Mouse (Mus musculus) C2C12 (cell line): ENCODE measurements around the gene Kcnma1. TPM values are rescaled to one million over a fixed set of nuclear protein-coding genes. Genes with fewer than 3 reads are reported as not detected.
A peak's percentile ranks its signal among the peaks of the same experiment; 100 is the strongest.

ENCODE experiments used
- H3K27me3 ChIP-seq: one replicate; pipeline ENCODE4 v1.6.1; 2011; ENCODE audit not compliant: control insufficient read depth, insufficient read depth, insufficient read length
- H3K36me3 ChIP-seq: one replicate; pipeline ENCODE4 v1.6.1; 2011; ENCODE audit not compliant: control insufficient read depth, insufficient read depth
- H3K4me3 ChIP-seq: one replicate; pipeline ENCODE4 v1.5.1; 2011; ENCODE audit warnings: mild to moderate bottlenecking, control low read depth; ENCODE audit not compliant: poor library complexity, insufficient read depth, severe bottlenecking
- H3K79me2 ChIP-seq: one replicate; pipeline ENCODE4 v1.6.1; 2011; ENCODE audit not compliant: control insufficient read depth, insufficient read depth
- H3K79me3 ChIP-seq: one replicate; pipeline ENCODE4 v1.6.1; 2011; ENCODE audit warnings: low read depth, control low read depth
- H3ac ChIP-seq: one replicate; pipeline ENCODE3; 2011; ENCODE audit warnings: low read depth; ENCODE audit not compliant: control insufficient read depth, insufficient read length
- CEBPB ChIP-seq: IDR thresholded peaks from one replicate; pipeline ENCODE4 v1.6.1; 2011; ENCODE audit warnings: low read depth, mild to moderate bottlenecking, control low read depth, moderate library complexity
- CTCF ChIP-seq: IDR thresholded peaks from one replicate; pipeline ENCODE4 v1.5.1; 2011; ENCODE audit not compliant: control insufficient read depth, insufficient read depth, insufficient read length
- FOSL1 ChIP-seq: IDR thresholded peaks from one replicate; pipeline ENCODE4 v1.8.0; 2011; ENCODE audit warnings: mild to moderate bottlenecking, low read length; ENCODE audit not compliant: poor library complexity, insufficient read depth, severe bottlenecking
- MAX ChIP-seq: IDR thresholded peaks from one replicate; pipeline ENCODE4 v1.6.1; 2011; ENCODE audit warnings: mild to moderate bottlenecking, control low read depth
- MYOD1 ChIP-seq: IDR thresholded peaks from one replicate; pipeline ENCODE4 v1.6.1; 2011; ENCODE audit warnings: low read depth; ENCODE audit not compliant: control insufficient read depth, insufficient read length
- MYOG ChIP-seq: IDR thresholded peaks from one replicate; pipeline ENCODE4 v1.6.1; 2011; ENCODE audit not compliant: control insufficient read depth, insufficient read length; ENCODE audit errors: extremely low read depth
- USF1 ChIP-seq: IDR thresholded peaks from one replicate; pipeline ENCODE4 v1.6.1; 2011; ENCODE audit warnings: low read depth, mild to moderate bottlenecking, control low read depth, moderate library complexity
- polyA plus RNA-seq: library from polyadenylated mRNA; unstranded; fragments of >200 nt; fragmentation: generic; extraction: Trizol; gene quantifications from one replicate; pipeline ENCODE4 v1.2.1, GENCODE M21; 2012; ENCODE audit warnings: missing spikeins

The Kcnma1 gene
- polyA plus RNA-seq, 1 experiment = not detected

DNA sequence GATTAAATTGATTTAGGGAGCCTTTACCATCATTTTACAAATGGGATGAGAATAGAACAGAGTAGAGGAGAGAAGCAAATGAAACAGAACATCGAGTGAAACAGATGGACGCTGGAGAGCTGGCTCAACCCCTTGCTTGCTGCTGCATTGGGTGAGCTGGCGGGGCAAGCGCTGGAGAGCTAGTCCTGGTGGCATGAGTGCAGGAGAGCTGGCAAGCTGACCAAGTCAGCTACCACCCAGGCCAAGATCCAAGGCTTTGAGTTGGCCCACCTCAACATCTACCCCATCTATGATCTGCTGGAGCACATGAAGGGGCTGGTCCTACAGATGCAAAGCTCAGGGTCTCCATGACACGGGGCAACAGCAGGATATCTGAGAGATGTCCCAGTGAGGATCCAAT lies 301.4 kb downstream of the Kcnma1 start:
- TF ChIP-seq CTCF (no peak), MAX (no peak), FOSL1 (no peak), USF1 (no peak), MYOD1 (no peak), MYOG (no peak), CEBPB (no peak)
- peaks cover 3% of the 10 kb centered on the region for H3K27me3 ChIP-seq

DNA sequence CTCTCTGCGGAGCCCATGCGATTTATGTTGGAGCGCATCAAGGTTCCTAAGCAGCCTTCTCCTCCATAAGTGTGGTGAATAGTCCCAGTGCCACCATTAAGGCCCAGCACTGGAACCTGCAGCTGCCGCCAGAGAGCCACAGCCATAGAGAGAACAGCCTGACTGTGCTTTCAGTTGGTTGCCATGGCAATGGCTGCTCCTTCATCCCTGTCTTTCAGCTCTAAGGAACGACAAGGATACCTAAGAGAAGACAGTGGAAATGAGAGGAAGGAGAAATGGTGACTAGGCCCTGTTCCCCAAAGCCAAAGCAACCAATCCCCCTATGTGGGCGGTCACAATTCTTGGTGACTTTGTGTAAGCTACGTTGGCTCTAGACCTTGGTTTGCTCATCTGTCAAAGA lies 303.3 kb downstream of the Kcnma1 start:
- no peaks in the 10 kb centered on the region for H3K79me2 ChIP-seq
- no peak overlapping the region for H3ac ChIP-seq
- H3K36me3 ChIP-seq = no peaks in the 10 kb centered on the region
- TF ChIP-seq MAX = no peak
- TF ChIP-seq CTCF = no peak
- TF ChIP-seq CEBPB = no peak
- no peak for TF ChIP-seq USF1
- TF ChIP-seq MYOD1 = no peak
- no peak for TF ChIP-seq FOSL1
- TF ChIP-seq MYOG = no peak
- H3K27me3 ChIP-seq = peaks cover 3% of the 10 kb centered on the region
- no peak overlapping the region for H3K4me3 ChIP-seq
- H3K79me3 ChIP-seq = no peaks in the 10 kb centered on the region

More for the DNA sequence above, 301.4 kb downstream of the Kcnma1 start:
- no peaks in the 10 kb centered on the region for H3K79me2 ChIP-seq
- no peaks in the 10 kb centered on the region for H3K36me3 ChIP-seq
- H3K79me3 ChIP-seq = no peaks in the 10 kb centered on the region
- no peak overlapping the region for H3ac ChIP-seq
- no peak overlapping the region for H3K4me3 ChIP-seq

DNA sequence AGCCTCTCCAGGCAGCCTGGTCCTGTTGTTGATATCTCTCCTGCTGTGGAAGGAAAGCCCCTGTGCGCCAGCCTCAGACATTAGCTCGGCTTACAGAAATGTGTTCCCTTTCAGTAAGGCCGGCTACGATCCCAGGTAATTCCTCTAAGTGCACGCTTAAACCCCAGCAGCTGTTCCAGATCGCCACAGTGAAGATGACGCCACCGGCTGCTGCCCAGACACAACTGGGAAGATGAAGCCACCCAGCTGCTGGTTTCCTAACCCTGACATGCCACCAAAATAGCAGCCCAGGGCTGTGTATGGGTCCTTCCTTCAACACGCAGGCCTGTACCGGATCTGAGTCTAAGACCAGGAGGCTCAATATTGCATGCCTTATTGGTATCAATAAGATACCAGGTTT lies 307.5 kb downstream of the Kcnma1 start:
- Histone ChIP-seq H3K79me2 (no peaks in the 10 kb centered on the region), H3K36me3 (no peaks in the 10 kb centered on the region), H3K4me3 (no peak overlapping the region), H3ac (no peak overlapping the region), H3K79me3 (no peaks in the 10 kb centered on the region), H3K27me3 (peaks cover 3% of the 10 kb centered on the region)
- TF ChIP-seq MAX = no peak
- TF ChIP-seq USF1 = no peak
- no peak for TF ChIP-seq FOSL1
- TF ChIP-seq MYOD1 = peak; percentile 8
- TF ChIP-seq CTCF = no peak
- TF ChIP-seq MYOG = no peak
- no peak for TF ChIP-seq CEBPB

DNA sequence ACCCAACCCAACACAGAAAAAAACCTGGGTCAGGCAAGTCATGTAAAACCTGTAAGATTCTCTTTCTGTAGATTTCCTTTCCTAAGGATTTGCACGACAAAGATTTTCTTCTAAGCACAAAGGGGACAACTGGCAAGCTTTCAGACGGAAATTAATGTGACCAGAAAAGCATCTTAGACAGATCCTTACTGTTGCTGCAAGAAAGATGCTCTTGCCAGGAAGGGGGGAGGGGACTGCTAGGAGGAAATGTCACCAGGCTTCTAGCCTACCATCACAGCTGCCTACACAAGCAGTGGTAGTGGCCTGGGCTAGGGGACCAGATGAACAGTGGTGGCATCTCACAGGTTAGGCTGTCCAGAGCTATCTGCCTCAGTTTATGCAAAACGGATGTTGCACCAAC lies 308.6 kb downstream of the Kcnma1 start:
- Histone ChIP-seq H3ac (no peak overlapping the region), H3K79me3 (no peaks in the 10 kb centered on the region), H3K27me3 (peaks cover under 1% of the 10 kb centered on the region), H3K79me2 (no peaks in the 10 kb centered on the region), H3K36me3 (no peaks in the 10 kb centered on the region), H3K4me3 (no peak overlapping the region)
- TF ChIP-seq USF1 (no peak), CTCF (no peak), MYOG (no peak), MAX (no peak), FOSL1 (no peak), MYOD1 (no peak), CEBPB (no peak)

DNA sequence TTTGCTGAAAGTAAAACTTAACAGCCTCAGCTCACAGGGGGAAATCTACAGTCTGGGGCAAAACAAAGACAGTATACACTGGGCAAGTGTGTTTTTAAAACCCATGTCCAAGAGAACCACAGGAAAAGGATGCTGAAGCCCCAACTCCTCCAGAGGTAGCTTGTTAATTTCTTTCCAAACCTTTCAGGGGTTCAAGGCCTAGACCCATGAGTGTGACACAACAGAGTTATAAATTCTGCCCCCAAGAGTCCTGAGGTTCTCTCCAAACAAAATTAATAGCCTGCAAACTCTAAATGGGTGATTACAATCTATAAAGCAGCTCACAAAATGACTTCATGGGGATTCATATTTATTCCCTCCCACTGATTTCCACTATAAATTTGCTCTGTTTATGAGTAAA lies 310.0 kb downstream of the Kcnma1 start:
- no peak overlapping the region for H3ac ChIP-seq
- no peaks in the 10 kb centered on the region for H3K27me3 ChIP-seq
- no peaks in the 10 kb centered on the region for H3K36me3 ChIP-seq
- no peaks in the 10 kb centered on the region for H3K79me3 ChIP-seq
- no peak overlapping the region for H3K4me3 ChIP-seq
- no peaks in the 10 kb centered on the region for H3K79me2 ChIP-seq
- TF ChIP-seq USF1 (no peak), MYOD1 (no peak), CEBPB (no peak), MYOG (no peak)

DNA sequence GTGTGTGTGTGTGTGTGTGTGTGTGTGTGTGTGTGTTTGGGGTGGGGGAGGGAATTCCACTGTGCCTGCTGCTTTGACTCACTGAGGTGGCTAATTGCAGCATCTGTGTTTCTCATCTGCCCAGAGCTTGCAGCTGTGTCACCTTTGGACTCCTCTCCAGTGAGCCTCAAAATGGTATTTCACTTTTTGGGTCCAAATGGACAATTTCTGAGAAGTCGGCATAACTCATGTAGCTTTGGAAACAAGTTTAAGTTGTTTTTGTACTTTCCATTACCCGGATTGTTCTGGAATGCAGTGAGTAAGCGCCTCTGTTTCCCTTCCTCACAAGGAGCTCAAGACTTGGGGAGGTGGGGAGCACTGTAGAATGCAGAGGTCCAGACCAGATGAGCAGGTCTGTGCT lies 317.9 kb downstream of the Kcnma1 start:
- Histone ChIP-seq H3K79me3 (no peaks in the 10 kb centered on the region), H3ac (no peak overlapping the region), H3K27me3 (no peaks in the 10 kb centered on the region), H3K79me2 (no peaks in the 10 kb centered on the region), H3K4me3 (no peak overlapping the region), H3K36me3 (no peaks in the 10 kb centered on the region)
- TF ChIP-seq MYOD1 (no peak), USF1 (no peak), CEBPB (no peak), FOSL1 (no peak), CTCF (no peak), MYOG (no peak), MAX (no peak)
